Mouse (Mus musculus) lung, postnatal 0 days (tissue): Measurements from ENCODE around the gene Tufm.

ENCODE experiments used
- CTCF ChIP-seq: IDR thresholded peaks from 2 replicates; pipeline ENCODE4 v1.5.1; 2016; ENCODE audit warnings: antibody characterized with exemption, mild to moderate bottlenecking
- EP300 ChIP-seq: IDR thresholded peaks from 2 replicates; pipeline ENCODE4 v1.6.1; 2016; ENCODE audit warnings: antibody characterized with exemption, mild to moderate bottlenecking, control low read depth

DNA sequence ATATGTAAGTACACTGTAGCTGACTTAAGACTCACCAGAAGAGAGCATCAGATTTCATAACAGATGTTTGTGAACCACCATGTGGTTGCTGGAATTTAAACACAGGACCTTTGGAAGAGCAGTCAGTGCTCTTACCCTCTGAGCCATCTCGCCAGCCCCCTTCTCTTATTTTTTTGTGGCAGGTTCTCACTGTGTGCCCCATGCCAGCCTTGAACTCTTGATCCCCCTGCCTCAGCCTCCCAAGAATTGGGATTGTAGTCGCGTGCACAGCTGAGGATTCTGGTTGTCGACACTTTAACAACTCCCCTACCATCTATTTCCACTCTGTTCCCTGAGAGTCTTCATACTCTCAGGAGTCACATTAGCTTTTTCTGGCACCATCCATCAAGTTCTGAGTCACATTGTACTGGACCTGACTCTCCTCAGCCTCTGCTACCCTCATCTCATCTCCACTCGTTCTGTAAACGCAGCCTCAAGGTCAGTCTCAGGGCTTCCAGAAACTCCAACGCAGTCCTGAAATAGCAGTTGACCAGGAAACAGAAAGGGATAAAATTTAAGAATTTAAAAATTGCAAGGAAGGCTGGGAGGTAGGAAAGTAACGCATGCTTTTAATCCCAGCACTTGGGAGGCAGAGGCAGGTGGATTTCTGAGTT lies 20.1 kb downstream of the Tufm start:
- no peak for TF ChIP-seq CTCF
- TF ChIP-seq EP300, result no peak
